Mouse (Mus musculus) fibroblast of lung, adult 2 months (primary cell): ENCODE measurements at regions not wholly inside any gene's neighbourhood (a gene's known extent, or its start where the extent isn't known, plus 50 kb on each side); places are given as distances from the start of the nearest gene placed in this dataset.

Source experiments
- DNase-seq: peaks from one replicate; pipeline ENCODE4 v3.0.0-alpha.2; 2011; ENCODE audit warnings: low read depth

DNA sequence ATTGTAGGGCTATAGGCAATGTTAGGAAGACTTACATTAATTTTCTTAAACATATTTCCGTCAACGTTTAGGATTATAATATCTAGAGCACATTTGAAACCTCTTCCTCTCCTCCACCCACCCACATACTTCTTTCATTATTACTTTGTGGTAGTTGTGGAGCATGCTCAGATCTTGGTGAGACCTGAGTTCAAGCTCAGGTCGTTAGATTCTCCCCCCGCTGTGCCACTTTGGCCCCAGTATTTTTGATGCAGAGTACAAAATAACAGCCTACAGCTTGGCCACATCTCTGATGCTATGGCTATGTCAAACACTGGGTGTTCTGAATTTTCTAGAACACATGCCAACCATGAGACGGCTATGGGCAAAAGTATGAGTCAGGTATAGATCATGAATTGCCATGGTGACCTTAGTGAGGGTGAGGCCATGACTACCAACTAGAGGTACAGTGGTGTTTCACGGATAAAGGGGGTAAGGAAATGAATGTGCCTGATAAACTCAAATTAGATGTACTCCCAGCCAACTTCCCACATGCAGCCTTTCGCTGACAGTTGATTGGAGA lies 68.5 kb upstream of the H2afz start:
- no peak for DNase-seq

GRCm38 (mm10) chr3:137798769-137799168 lies 65.5 kb upstream of the H2afz start:
- DNase-seq, result no peak

DNA sequence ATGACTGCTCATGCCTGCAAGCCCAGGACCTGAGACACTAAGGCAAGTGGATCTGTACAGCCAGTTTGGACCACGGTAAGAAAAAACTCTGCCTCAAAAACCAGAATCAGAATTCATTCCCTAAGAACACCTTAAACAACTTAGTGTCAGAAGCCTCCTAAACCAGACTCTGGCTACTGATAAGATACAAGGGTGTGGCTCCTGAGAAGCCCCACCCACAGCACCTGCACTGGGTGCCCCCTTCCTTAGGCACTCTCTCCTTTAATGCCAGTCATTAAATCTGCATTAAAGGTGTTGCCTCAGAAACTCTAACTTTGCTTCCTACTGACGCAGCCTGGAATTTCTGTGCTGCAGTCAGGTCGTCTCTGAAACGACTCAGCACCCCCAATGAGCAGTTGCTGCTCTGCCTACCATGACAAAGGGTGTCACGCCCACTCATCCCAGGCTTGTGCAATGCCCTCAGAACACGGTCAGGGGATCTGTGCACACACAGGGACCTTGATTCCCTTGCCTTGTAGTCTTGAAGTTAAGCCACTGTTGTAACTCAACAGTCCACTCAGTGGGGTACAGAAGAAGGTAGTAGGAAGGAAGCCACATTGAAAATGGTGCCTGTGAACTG lies 62.8 kb upstream of the H2afz start:
- DNase-seq, result no peak

DNA sequence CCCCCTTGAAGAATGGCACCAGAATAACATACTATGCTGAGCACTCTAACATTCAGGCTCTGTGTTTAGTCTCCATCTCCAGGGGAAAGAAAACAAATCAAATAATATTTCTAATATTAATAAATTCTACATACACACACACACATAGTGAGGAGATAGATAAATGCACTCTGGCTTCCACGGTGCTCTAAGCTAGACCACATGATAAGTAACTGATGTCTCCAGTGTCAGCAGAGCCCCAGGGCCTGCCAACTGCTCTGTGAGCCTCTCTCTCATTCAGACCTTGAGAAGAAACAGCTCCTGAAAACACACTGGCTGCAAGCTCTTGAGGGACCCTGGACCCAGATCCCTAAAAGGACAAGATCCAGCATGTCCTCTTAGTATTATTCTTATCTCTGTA lies 56.9 kb upstream of the H2afz start:
- DNase-seq, result no peak

DNA sequence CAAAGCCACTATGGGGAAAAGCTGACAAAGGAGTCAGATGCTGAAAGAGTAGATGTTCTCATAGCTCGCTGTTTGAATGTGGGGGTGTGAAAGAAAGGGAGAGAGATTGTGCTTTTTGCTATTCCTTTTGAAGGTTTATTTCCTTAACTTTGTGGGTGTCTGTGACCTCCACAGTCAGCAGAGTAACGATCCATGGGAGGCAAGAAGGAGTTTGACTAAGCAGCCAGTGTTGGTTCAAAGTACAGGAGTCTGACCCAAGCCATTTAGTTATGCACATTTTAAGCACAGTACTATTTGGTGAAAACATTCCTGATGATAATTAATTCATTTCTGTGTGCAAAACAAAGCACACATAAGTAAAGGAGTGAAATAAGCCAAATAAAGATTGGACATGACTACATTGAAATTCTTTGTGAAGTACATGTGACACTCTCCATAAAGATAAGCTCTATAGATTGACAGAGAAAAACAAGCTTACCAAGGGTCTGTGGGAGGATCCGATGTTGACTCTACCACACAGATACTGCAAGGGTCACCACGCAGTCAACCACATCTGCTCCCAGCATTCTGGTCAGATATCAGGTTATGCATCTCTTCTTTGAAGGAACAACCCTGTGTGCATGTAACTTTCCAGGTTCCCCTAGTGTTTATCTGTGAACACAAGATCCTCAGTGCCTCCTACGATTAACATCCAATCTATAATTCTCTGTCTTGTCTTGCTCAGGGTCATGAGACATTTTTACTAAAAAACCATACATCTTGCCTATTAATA lies 56.2 kb upstream of the H2afz start:
- no peak for DNase-seq

- DNase-seq, result no peak
These were observed 54.2 kb upstream of the H2afz start for GRCm38 (mm10) chr3:137810123-137810522.
